Mouse (Mus musculus) stomach, postnatal 0 days (tissue): ENCODE measurements around the gene Dusp12. TPM values are rescaled to one million over a fixed set of nuclear protein-coding genes. Genes with fewer than 3 reads are reported as not detected.

Source experiments
- ATAC-seq: fragments of 200-750 bp; cut with Nextera tagmentation; 2 replicates; pipeline ENCODE4 v1.8.0; 2017; ENCODE audit not compliant: low FRiP score, low TSS enrichment
- DNase-seq: peaks from one replicate; pipeline ENCODE4 v3.0.0-alpha.2; 2016; ENCODE audit warnings: low spot score
- H3K27ac ChIP-seq: fragments of 300-500 bp; sonication (generic); replicated peaks from 2 replicates; pipeline ENCODE4 v1.5.1; 2014; ENCODE audit warnings: mild to moderate bottlenecking, control low read depth
- H3K27me3 ChIP-seq: fragments of 300-500 bp; sonication (generic); 2 replicates; pipeline ENCODE4 v1.6.1; 2014; ENCODE audit warnings: low read length; ENCODE audit not compliant: control insufficient read depth, insufficient read depth
- H3K36me3 ChIP-seq: fragments of 300-500 bp; sonication (generic); 2 replicates; pipeline ENCODE4 v1.6.1; 2014; ENCODE audit warnings: low read length, mixed read lengths; ENCODE audit not compliant: control insufficient read depth, insufficient read depth
- H3K4me1 ChIP-seq: fragments of 300-500 bp; sonication (generic); replicated peaks from 2 replicates; pipeline ENCODE4 v1.6.1; 2014; ENCODE audit warnings: antibody characterized with exemption; ENCODE audit not compliant: control insufficient read depth, insufficient read depth
- H3K4me2 ChIP-seq: fragments of 300-500 bp; sonication (generic); replicated peaks from 2 replicates; pipeline ENCODE4 v1.6.1; 2014; ENCODE audit warnings: low read depth, mild to moderate bottlenecking, control low read depth, moderate library complexity
- H3K4me3 ChIP-seq: fragments of 300-500 bp; sonication (generic); 2 replicates; pipeline ENCODE4 v1.5.1; 2014; ENCODE audit warnings: low read depth, low read length, control low read depth
- H3K9ac ChIP-seq: fragments of 300-500 bp; sonication (generic); 2 replicates; pipeline ENCODE4 v1.6.1; 2014; ENCODE audit warnings: mild to moderate bottlenecking, low read length, control low read depth, mixed read lengths
- H3K9me3 ChIP-seq: fragments of 300-500 bp; sonication (generic); 2 replicates; pipeline ENCODE4 v1.6.1; 2016; ENCODE audit warnings: low read length; ENCODE audit not compliant: control insufficient read depth
- CTCF ChIP-seq: IDR thresholded peaks from 2 replicates; pipeline ENCODE4 v1.5.1; 2016; ENCODE audit warnings: antibody characterized with exemption, low read depth, mild to moderate bottlenecking, moderate library complexity
- EP300 ChIP-seq: optimal IDR thresholded peaks from 2 replicates; pipeline ENCODE3; 2016; ENCODE audit warnings: antibody characterized with exemption
- WGBS: fragments of 180-500 bp; shearing (Covaris S2); extraction: QIAGEN DNeasy Blood & Tissue Kit; methylation state at CpG from one replicate; pipeline ENCODE4 v1.1.7; 2014; 5-methylcytosine and 5-hydroxymethylcytosine counted together
- polyA plus RNA-seq: library from polyadenylated mRNA; unstranded; fragments of >200 nt; fragmentation: Nextera tagmentation; extraction: Ambion mirVana; gene quantifications from 2 replicates; pipeline ENCODE4 v1.2.1, GENCODE M21; 2015

Gene Dusp12
- polyA plus RNA-seq, 1 experiment from 2014 or later = 23.9 TPM

GRCm38 (mm10) chr1:170839685-170840084, 45.7 kb downstream of the Dusp12 start:
- H3K4me1 ChIP-seq = no peaks in the 10 kb centered on the region
- H3K9me3 ChIP-seq = no peaks in the 10 kb centered on the region
- no peak overlapping the region for H3K4me3 ChIP-seq
- no peak for ATAC-seq
- TF ChIP-seq CTCF = peak; percentile 80
- no peak for TF ChIP-seq EP300
- DNase-seq = no peak
- no peak overlapping the region for H3K27ac ChIP-seq
- H3K36me3 ChIP-seq = no peaks in the 10 kb centered on the region
- no peak overlapping the region for H3K9ac ChIP-seq
- no peak overlapping the region for H3K4me2 ChIP-seq
- no peaks in the 10 kb centered on the region for H3K27me3 ChIP-seq

GRCm38 (mm10) chr1:170834756-170835155, 50.6 kb downstream of the Dusp12 start:
- 82% methylated on average over 9 of the region's 9 CpGs for WGBS
- ATAC-seq (no peak), DNase-seq (no peak)
- Histone ChIP-seq H3K27me3 (no peaks in the 10 kb centered on the region), H3K4me3 (no peak overlapping the region), H3K9ac (no peak overlapping the region), H3K4me2 (no peak overlapping the region), H3K9me3 (no peaks in the 10 kb centered on the region), H3K36me3 (no peaks in the 10 kb centered on the region), H3K27ac (no peak overlapping the region), H3K4me1 (no peaks in the 10 kb centered on the region)
- no peak for TF ChIP-seq EP300
- no peak for TF ChIP-seq CTCF

- TF ChIP-seq EP300 (no peak), CTCF (no peak)
Observed at GRCm38 (mm10) chr1:170829781-170830180, 55.6 kb downstream of the Dusp12 start.

GRCm38 (mm10) chr1:170829344-170829743, 56.0 kb downstream of the Dusp12 start:
- H3K27ac ChIP-seq = no peak overlapping the region
- H3K9ac ChIP-seq = no peak overlapping the region
- H3K9me3 ChIP-seq = no peaks in the 10 kb centered on the region
- no peak overlapping the region for H3K4me2 ChIP-seq
- WGBS = 85% methylated on average over 6 of the region's 6 CpGs
- TF ChIP-seq EP300 (no peak), CTCF (no peak)
- H3K4me3 ChIP-seq = no peak overlapping the region
- no peaks in the 10 kb centered on the region for H3K4me1 ChIP-seq
- H3K27me3 ChIP-seq = no peaks in the 10 kb centered on the region
- H3K36me3 ChIP-seq = no peaks in the 10 kb centered on the region
- DNase-seq (no peak), ATAC-seq (no peak)

More at GRCm38 (mm10) chr1:170829781-170830180, 55.6 kb downstream of the Dusp12 start:
- DNase-seq (no peak), ATAC-seq (no peak)
- H3K36me3 ChIP-seq = no peaks in the 10 kb centered on the region
- H3K27ac ChIP-seq = no peak overlapping the region
- H3K9me3 ChIP-seq = no peaks in the 10 kb centered on the region
- no peaks in the 10 kb centered on the region for H3K4me1 ChIP-seq
- WGBS = 79% methylated on average over 1 of the region's 1 CpGs
- H3K9ac ChIP-seq = no peak overlapping the region
- no peak overlapping the region for H3K4me3 ChIP-seq
- H3K27me3 ChIP-seq = no peaks in the 10 kb centered on the region
- no peak overlapping the region for H3K4me2 ChIP-seq

Other genes with a start within 250 kb of the Dusp12 start
- gene Olfml2b, start 241.0 kb downstream of the Dusp12 start, polyA plus RNA-seq = 31.8 and 33.6 TPM in 2 replicates
- 5.6 and 6.2 TPM in 2 replicates for gene Atf6, start 17.8 kb downstream of the Dusp12 start, polyA plus RNA-seq
- 0.67 and 1.4 TPM in 2 replicates for gene Gm26620, start 475 bp downstream of the Dusp12 start, polyA plus RNA-seq
- 0.10 and 0.12 TPM in 2 replicates for gene Fcrlb, start 27.4 kb upstream of the Dusp12 start, polyA plus RNA-seq
- gene Fcrla, start 42.0 kb upstream of the Dusp12 start, polyA plus RNA-seq = 0.29 and 0.38 TPM in 2 replicates
- 5.3 and 5.6 TPM in 2 replicates for gene Fcgr2b, start 91.0 kb upstream of the Dusp12 start, polyA plus RNA-seq
- 1.1 and 1.2 TPM in 2 replicates for gene Fcgr4, start 133.4 kb upstream of the Dusp12 start, polyA plus RNA-seq
- 17.9 and 21.0 TPM in 2 replicates for gene Fcgr3, start 179.4 kb upstream of the Dusp12 start, polyA plus RNA-seq
- 3.7 and 4.0 TPM in 2 replicates for gene Cfap126, start 228.4 kb upstream of the Dusp12 start, polyA plus RNA-seq